Mouse (Mus musculus) myocyte (in vitro differentiated cells): Measurements from ENCODE around the gene Slc38a11.

ENCODE experiments used
- E2F4 ChIP-seq: IDR thresholded peaks from one replicate; pipeline ENCODE4 v1.6.1; 2011; ENCODE audit warnings: mild to moderate bottlenecking, control low read depth, moderate library complexity; ENCODE audit not compliant: insufficient read depth
- MAX ChIP-seq: IDR thresholded peaks from one replicate; pipeline ENCODE4 v1.6.1; 2011; ENCODE audit warnings: low read depth, mild to moderate bottlenecking, control low read depth
- POLR2A ChIP-seq: IDR thresholded peaks from one replicate; pipeline ENCODE4 v1.6.1; 2011; ENCODE audit warnings: low read depth, mild to moderate bottlenecking, control low read depth, moderate library complexity; ENCODE audit not compliant: insufficient read length

DNA sequence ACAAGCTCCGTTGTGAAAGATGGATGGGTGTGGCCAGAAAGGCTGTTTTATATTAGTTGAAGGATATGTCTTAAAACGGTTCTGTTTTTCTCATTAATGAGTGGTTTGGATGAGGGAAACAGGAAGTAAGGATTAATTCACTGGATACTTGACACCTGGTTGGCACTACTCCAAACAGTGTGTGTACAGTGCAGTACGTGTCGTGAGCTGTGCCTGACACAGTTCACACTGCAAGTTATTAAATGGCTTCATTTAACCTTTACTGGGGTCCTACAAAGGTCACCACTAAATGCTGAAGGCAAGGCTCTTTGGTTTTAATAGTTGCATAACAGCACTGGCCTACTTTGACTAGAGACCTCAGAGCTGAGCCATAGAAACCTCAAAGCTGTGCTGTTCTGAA, 18.7 kb upstream of the Slc38a11 start:
- TF ChIP-seq POLR2A = no peak
- no peak for TF ChIP-seq E2F4
- no peak for TF ChIP-seq MAX
